Mouse (Mus musculus) mesoderm, embryonic 11.5 days (tissue): ENCODE measurements around the gene Mief1.
A peak's percentile ranks its signal among the peaks of the same experiment; 100 is the strongest.

ENCODE experiments used
- DNase-seq: peaks from one replicate; pipeline ENCODE4 v3.0.0-alpha.2; 2012; ENCODE audit warnings: low read depth, low spot score

Gene Mief1

DNA sequence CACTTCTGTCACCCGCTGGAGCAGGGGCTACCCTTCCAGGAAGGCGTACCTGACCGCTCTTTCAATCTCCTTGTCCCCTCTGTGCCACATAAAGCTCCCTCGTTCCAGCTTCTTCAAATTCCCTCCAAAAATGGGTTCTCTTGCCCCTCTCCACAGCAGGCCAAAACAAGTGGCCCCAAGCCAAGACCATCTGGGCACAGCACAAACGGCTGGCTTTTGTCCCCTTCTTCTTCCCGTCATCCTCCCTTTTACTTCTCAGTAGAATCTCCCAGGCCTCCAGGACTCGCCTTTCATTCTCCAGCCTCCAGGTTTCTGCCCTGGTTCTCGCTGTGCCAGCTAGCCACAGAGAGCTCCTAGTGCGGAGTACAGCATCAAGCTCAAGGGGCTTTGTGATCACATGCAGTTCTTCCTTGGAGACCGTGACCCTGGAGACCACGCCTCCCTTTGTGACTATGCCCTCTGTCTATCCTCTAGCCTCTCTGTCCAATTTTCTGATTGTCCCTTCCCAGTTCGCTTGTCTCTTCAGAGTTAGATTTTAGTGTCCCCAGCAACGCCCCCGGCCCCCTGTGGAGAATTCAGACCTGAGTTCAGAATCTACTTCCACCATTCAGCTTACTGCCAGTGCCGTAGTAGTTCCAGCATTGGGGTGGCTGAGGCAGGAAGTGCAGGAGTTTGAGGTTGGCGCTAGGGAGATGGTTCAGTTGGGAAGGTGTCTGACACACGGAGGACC is 5.6 kb upstream of the Mief1 start:
- no peak for DNase-seq

DNA sequence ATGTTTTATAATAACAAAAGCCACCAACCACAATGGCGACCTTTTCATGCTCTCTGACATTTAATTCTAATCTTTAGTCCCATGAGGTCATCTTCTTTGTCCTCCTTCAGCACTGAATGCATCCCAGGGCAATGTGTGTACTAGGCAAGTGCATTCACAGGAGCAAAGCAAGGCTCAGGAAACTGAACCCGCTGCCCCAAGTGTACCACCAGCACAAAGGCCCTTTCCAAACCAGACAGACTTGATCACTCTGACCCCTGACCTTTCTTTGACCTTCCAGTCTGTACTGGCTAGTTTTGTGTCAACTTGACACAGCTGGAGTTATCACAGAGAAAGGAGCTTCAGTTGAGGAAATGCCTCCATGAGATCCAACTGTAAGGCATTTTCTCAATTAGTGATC is 1.5 kb upstream of the Mief1 start:
- no peak for DNase-seq

DNA sequence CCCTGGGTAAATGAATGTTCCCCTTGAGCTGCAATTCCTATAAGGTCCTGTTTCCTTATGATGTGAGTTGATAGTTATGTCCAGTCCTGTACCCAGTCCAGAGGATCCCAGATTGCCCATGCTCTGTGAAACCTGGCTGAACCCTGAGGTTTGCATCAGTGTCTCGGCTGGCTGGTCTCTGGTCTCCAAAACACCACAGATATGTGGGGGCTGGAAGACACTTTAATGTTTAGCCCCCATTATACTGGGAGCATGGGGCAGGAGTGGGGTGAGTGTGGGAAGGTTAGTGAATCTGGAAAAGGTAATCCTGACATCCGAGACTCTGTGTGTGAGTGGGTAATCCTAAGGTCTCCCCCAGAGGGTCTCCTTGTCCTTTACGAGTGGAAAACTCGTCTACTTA is 765 bp upstream of the Mief1 start:
- DNase-seq: no peak

DNA sequence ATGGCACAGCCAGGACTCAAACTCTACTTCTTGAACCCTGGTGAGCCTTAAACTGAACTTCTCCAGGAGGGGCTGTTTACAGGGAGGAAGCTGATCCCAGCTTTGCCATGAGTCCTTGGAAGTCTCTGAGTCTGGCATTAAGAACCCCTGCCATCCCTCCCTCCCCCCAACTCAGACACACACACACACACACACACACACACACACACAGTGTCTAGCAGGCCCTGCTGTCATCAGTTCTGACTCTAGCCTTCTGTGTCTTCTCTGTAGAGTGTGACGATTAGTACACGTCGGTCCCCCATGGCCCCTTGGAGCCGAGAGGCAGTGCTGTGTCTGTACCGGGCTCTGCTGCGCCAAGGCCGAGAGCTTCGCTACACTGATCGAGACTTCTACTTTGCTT is 1.7 kb downstream of the Mief1 start, which contains the start of gene AC140267.1:
Gene AC140267.1, plus strand, starts transcription at position 301 of the 400 bp plus-strand sequence.
- DNase-seq: no peak

DNA sequence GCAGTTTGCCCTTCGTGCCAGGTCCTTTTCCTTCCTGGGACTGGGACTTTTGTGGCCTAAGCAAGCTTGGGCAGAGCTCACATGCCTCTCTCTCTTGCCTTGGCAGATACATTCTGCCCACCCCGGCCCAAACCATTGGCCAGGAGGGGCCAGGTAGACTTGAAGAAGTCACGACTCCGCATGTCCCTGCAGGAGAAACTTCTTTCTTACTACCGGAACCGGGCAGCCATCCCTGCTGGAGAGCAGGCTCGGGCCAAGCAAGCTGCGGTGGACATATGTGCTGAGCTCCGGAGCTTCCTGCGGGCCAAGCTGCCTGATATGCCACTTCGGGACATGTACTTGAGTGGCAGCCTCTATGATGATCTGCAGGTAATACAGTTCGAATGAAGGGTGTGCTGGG is 14.3 kb downstream of the Mief1 start:
- DNase-seq: no peak

DNA sequence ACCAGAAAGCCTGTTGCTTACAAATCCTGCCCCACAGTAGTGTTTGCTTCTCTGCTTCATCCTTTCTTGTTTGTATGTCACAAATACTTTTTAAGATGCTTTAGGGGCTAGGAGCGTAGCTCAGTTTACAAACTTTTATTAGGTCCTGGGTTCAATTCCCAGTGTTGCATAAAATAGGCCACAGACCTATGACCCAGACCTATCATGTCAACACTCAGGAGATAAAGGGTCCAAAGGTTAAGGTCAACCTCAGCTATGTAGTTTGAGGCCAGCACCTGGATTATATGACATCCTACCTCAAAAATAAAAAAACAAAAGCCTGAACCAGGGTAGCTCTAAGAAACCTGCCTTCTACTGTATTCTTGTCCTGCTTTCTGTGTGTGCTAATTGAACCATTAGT is 14.8 kb downstream of the Mief1 start:
- DNase-seq: no peak

DNA sequence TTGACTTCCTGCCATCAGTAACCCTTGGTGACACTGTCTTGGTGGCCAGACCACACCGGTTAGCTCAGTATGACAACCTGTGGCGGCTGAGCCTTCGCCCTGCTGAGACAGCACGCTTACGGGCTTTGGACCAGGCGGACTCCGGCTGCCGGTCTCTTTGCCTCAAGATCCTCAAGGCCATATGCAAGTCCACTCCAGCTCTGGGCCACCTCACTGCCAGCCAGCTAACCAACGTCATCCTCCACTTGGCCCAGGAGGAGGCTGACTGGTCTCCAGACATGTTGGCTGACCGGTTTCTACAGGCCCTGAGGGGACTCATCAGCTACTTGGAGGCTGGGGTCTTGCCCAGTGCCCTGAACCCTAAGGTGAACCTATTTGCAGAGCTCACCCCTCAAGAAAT is 15.9 kb downstream of the Mief1 start:
- DNase-seq: no peak

DNA sequence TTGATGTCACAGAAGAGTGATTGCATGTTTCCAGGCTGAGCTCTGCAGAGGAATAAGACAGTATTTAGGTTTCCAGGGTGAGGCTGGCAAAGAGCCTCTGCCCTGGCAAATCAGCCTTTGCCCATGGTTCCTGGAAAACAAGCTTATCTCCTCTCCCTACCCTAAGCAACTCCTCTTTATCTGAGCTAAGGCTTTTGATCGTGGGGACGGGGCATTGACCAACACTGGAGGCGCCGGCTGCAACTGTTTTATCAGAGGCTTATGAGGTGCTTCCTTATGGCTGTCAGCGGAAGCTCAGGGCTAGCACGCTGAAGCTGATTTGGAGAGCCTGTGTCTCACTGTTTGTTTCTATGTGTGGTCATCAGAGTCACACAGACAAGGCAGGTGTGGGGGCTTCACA is 16.8 kb downstream of the Mief1 start:
- DNase-seq: no peak

DNA sequence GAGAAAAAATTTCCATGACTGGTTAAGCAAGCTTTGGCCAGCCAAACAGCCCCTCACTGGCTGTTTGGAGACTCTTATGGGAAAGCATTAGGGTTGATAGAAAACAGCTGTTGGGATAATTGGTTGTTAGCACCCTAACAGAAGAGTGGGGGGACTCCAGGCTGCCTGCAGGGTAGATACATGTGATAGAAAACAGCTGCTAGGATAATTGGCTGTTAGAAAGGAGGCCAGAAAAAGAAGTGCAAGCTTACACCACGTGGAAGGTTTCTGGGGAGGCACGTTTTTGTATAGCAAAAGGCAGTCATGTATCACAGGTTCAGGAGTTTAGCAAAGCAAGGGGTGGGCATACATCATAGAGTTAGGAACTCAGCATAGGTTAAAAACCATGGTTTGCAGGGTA is 19.7 kb downstream of the Mief1 start:
- DNase-seq: no peak

DNA sequence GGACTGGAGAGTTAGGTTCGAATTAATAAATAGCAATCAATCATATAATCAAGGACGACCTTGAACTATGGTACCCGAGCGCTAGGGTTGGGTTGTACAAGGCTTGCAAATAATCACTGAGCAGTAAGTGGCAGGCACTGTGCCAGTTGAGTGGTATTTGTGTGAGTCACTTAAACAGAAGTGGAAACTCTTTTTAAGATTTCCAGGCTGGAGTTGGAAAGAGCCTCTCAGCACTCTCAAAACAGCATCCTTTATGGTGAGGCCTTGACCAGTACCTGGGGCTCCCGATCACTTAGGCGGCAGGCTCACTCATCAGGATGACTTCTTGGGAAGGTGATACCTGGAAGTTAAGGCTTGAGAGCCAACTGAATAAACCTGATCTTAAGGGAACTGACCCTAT is 20.4 kb downstream of the Mief1 start:
- no peak for DNase-seq

DNA sequence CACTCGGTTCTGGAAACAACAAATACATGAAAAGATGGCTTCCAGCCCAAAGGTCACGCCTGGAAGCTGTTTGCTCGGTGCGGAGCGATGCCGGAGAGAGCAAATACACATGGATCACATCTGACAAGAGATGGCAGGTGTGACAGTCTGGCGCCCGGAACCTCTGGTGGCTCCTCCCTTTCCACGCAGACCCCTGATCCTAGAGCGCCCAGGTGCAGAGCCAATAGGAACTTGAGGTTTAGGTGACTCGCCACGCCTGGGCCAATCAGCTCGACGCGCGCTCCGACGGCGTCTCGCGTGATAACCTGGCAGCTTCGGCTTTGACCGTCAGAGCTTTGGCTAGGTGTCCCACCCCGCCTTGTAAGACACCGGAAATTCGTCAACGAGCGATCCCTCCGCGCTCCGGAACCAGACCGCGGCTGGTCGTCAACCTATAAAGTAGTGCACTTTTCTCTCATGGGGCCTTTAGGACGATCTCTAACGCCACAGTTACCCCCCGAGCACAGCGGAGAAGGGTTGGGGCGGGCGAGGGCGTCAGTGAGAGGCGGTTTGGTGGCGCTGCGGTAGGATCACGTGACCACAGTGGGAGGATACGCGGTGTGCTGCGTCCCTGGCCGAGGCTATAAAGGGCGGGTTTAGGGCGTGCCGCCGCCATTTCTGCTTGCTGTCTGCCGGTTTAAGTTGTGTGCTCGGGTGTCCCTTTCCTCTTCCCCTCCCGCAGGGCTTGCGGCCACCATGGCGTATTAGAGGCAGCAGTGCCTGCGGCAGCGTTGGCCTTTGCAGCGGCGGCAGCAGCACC is 21.2 kb downstream of the Mief1 start, which contains the start of gene Atf4:
Gene Atf4, plus strand, starts transcription at position 338 of the 799 bp plus-strand sequence.
- peak; percentile 99 for DNase-seq

DNA sequence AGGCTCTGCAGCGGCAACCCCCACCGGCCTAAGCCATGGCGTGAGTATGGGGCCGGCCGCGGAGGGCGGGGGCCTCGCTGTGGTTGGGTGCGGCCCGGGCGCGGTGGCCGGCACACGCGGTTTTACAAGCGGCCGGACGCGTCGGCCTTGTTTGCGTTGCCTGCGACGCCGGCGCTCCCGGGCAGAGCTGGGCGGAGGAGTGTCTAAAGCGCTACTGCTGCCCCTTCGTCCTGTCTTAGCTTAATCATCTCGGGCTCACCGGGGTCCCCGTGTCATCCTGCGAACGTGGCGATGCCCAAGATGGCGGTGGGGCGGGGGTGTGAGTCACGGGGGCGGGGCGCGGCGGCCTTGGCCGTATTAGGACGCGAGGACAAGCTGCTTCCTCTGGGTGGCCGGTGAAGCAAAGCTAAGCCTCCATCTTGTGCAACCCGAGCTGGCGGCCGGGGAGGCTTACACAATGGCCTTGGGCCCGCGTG is 21.9 kb downstream of the Mief1 start:
- peak; percentile 84 for DNase-seq

DNA sequence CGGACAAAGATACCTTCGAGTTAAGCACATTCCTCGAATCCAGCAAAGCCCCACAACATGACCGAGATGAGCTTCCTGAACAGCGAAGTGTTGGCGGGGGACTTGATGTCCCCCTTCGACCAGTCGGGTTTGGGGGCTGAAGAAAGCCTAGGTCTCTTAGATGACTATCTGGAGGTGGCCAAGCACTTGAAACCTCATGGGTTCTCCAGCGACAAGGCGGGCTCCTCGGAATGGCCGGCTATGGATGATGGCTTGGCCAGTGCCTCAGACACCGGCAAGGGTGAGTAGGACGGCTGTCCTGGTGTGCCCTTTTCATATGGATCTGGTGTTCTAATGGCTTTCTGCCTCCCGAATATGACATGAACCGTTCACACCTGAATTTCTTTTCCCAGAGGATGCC is 22.4 kb downstream of the Mief1 start:
- DNase-seq: no peak

DNA sequence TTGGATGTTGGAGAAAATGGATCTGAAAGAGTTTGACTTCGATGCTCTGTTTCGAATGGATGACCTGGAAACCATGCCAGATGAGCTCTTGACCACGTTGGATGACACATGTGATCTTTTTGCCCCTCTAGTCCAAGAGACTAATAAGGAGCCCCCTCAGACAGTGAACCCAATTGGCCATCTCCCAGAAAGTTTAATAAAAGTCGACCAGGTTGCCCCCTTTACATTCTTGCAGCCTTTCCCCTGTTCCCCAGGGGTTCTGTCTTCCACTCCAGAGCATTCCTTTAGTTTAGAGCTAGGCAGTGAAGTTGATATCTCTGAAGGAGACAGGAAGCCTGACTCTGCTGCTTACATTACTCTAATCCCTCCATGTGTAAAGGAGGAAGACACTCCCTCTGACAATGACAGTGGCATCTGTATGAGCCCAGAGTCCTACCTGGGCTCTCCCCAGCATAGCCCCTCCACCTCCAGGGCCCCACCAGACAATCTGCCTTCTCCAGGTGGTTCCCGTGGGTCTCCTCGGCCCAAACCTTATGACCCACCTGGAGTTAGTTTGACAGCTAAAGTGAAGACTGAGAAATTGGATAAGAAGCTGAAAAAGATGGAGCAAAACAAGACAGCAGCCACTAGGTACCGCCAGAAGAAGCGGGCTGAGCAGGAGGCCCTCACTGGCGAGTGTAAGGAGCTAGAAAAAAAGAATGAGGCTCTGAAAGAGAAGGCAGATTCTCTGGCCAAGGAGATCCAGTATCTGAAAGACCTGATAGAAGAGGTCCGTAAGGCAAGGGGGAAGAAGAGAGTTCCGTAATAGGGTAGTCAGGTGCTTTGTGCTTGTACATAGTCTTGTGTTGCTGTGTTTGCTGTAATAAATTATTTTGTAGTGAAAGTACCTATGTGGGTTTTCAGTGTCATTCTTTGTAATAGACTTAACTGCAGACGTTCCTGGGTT is 23.1 kb downstream of the Mief1 start:
- no peak for DNase-seq

DNA sequence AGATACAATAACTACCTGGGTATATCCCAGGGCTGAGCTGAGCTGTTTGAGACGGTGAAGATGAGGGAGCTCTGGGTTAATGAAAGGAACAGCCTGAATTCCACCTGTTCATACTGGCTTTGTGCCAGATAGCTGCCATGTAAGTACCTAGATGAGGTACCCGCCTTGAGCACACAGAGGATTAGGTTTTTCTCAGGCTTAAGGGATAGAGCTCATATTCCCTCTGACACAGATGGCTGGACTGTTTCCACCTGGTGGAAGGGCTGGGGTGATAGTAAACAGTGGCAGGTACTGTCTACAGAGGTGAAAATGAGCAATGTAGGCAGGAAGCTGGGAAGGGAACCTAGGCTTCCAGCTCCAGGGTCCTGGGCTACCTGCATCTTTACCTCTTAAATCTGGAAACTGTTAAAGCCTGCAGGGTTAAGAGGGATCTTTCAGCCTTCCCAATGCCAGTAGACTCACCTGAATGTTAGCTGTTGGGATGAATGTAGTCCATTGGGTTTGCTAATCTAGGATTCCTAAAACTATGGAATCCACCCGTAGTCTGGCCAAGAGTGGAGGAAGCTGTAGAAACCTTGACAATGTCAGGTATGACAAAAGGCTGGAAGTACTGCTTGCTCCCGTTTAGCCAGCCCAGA is 23.9 kb downstream of the Mief1 start:
- DNase-seq: no peak

DNA sequence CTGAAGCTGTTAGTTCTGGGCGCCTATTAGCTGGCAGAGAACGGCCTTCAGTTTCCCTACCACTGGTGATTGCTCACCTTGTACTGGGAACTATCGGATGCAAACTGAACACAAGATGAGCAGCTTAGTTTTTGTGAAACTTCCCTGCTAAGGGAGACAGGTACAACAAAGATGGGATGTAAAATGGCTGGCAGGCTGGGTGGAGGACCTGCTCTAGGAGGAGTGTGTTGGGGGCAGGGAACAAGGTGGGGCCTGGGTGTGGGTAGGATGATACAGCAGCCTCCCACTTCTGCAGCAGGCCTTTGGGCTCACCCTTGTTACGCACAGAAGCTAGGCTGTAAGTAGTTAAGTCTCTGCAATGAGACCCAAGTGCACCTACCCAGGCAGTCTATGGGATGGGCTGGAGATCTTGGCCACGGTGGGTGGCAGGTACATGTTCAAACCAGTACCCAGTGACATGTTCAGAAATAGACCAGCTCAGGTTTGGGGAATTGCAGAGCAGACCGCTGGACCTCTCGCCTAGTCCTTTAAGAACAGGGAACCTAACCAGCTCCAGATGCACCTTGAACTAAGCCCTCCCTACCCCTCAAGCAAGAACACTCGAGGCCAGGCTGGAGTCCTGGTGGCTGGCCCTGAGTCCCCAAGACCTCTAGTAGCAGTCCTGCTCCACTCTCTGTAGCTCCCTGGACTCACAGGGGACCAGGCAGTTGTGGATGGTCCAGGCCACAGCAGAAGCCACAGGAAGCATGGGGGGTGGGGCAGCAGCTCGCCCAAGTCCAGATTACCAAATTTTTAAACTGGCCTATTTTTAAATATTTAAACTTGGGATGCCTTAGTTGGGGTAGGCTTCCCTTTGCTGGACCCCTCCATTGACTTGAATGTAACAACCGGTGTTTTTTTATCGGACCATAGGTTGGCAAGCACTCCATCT is 24.7 kb downstream of the Mief1 start:
- DNase-seq: no peak

DNA sequence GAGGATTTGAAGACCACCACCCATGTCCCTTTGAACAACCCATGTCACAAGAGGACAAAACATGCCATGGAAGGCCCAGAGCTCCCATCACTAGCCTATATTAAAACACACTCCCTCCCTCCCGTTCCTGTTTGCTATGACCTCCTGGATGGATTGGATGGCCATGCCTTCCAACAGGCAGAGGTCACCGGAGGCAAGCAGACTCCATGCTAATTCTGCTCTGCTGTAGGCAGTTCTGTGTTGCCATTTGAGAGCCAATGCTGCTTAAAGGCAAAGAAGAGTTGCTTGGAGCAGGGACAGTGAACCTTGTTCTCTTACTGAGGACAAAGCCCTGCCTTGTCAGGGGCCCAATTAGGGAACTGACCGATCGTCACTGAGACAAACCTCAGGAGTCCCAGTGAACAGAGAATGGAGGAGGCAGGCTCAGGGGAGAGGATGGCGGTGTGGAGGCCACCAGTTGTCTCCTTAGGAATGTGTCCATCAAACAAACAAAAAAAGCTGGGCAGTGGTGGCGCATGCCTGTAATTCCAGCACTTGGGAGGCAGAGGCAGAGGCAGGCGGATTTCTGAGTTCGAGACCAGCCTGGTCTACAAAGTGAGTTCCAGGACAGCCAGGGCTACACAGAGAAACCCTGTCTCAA is 25.7 kb downstream of the Mief1 start:
- DNase-seq: no peak

DNA sequence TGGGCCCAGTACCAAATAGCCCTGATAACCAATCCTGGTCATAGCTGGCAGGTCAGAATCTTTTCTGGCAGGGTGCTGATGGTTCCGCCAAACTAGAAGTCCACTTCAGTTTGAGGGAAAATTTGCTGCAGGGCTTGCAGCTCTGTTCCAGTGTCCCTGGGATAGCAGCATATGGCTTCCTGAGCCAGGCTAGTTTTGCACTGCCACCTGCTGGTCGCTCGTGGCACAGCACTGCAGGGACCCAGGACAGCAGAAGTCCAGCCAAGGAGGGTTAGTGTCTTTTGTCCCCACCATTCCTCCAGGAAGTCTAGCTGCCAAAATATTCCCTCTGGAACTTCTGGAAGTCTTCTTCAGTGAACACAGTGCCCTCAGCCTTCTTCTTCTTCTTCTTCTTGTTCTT is 26.9 kb downstream of the Mief1 start:
- DNase-seq: peak; percentile 85

DNA sequence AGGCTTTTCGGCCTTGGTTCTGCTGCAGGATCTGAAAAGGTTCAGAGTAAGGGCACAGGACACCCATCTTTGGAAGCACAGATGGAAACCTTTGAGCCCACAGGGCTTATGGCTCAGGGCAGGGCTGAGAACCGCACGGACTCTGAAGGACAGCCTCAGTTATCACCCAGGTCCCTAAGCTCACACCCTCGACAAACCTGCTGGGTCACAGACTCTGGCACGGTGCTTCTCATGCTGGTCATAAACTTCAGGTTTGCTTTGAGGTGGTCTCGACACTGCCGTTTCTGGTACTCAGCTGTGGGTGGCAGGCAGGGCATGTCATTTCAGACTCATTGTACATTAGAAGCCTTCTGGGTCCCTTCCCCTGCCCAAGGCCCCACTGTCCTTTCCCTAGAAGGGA is 27.3 kb downstream of the Mief1 start:
- no peak for DNase-seq
